Mouse (Mus musculus) forebrain, embryonic 11.5 days (tissue): ENCODE data around the gene Lrp8. TPM values are rescaled to one million over a fixed set of nuclear protein-coding genes. Genes with fewer than 3 reads are reported as not detected.
A peak's percentile ranks its signal among the peaks of the same experiment; 100 is the strongest.

Experiments used
- ATAC-seq: fragments of 200-750 bp; cut with Nextera tagmentation; replicated peaks from 2 replicates; pipeline ENCODE4 v1.8.0; 2017; ENCODE audit warnings: moderate TSS enrichment; ENCODE audit not compliant: low FRiP score
- DNase-seq: peaks from one replicate; pipeline ENCODE4 v3.0.0-alpha.2; 2017; ENCODE audit warnings: low spot score
- H3K27ac ChIP-seq: fragments of 300-500 bp; sonication (generic); 2 replicates; pipeline ENCODE4 v1.5.1; 2014; ENCODE audit warnings: low read depth, low read length
- H3K27me3 ChIP-seq: fragments of 300-500 bp; sonication (generic); 2 replicates; pipeline ENCODE4 v1.6.1; 2014; ENCODE audit warnings: mild to moderate bottlenecking, low read length, mixed read lengths; ENCODE audit not compliant: control insufficient read depth, insufficient read depth
- H3K36me3 ChIP-seq: fragments of 300-500 bp; sonication (generic); 2 replicates; pipeline ENCODE4 v1.6.1; 2014; ENCODE audit warnings: mild to moderate bottlenecking, low read length, moderate library complexity, mixed read lengths; ENCODE audit not compliant: control insufficient read depth, insufficient read depth
- H3K4me1 ChIP-seq: fragments of 300-500 bp; sonication (generic); replicated peaks from 2 replicates; pipeline ENCODE4 v1.6.1; 2014; ENCODE audit warnings: low read length, mixed read lengths; ENCODE audit not compliant: control insufficient read depth, insufficient read depth
- H3K4me2 ChIP-seq: fragments of 300-500 bp; sonication (generic); 2 replicates; pipeline ENCODE4 v1.6.1; 2014; ENCODE audit warnings: low read depth, mild to moderate bottlenecking, low read length, moderate library complexity, mixed read lengths; ENCODE audit not compliant: severe bottlenecking
- H3K4me3 ChIP-seq: fragments of 300-500 bp; sonication (generic); 2 replicates; pipeline ENCODE4 v1.5.1; 2014; ENCODE audit warnings: low read depth, low read length
- H3K9ac ChIP-seq: fragments of 300-500 bp; sonication (generic); 2 replicates; pipeline ENCODE4 v1.6.1; 2014; ENCODE audit warnings: low read length
- H3K9me3 ChIP-seq: fragments of 300-500 bp; sonication (generic); 2 replicates; pipeline ENCODE4 v1.6.1; 2016; ENCODE audit warnings: low read length, mixed read lengths; ENCODE audit not compliant: control insufficient read depth
- WGBS: fragments of 180-500 bp; shearing (Covaris S2); extraction: QIAGEN DNeasy Blood & Tissue Kit; methylation state at CpG from one replicate; pipeline ENCODE4 v1.1.7; 2014; 5-methylcytosine and 5-hydroxymethylcytosine counted together
- polyA plus RNA-seq: library from polyadenylated mRNA; unstranded; fragments of >200 nt; fragmentation: Nextera tagmentation; extraction: Ambion mirVana; gene quantifications from 2 replicates; pipeline ENCODE4 v1.2.1, GENCODE M21; 2014

Lrp8 gene
- polyA plus RNA-seq, 1 experiment from 2014 or later: 33.9 TPM

- Histone ChIP-seq H3K9ac (no peak overlapping the region), H3K4me2 (no peak overlapping the region), H3K4me1 (no peaks in the 10 kb centered on the region), H3K27ac (no peak overlapping the region), H3K4me3 (no peak overlapping the region), H3K36me3 (peaks cover 3% of the 10 kb centered on the region), H3K9me3 (no peaks in the 10 kb centered on the region), H3K27me3 (no peaks in the 10 kb centered on the region)
- DNase-seq (peak; percentile 29), ATAC-seq (no peak)
- 81% methylated on average over 11 of the region's 11 CpGs for WGBS
Measured at GRCm38 (mm10) chr4:107856958-107857686, 55.1 kb downstream of the Lrp8 start.

GRCm38 (mm10) chr4:107858995-107859394 lies 56.9 kb downstream of the Lrp8 start:
- no peak for ATAC-seq
- DNase-seq: no peak

GRCm38 (mm10) chr4:107864866-107865265 lies 62.8 kb downstream of the Lrp8 start:
- Histone ChIP-seq H3K27ac (no peak overlapping the region), H3K27me3 (no peaks in the 10 kb centered on the region), H3K36me3 (peaks cover 6% of the 10 kb centered on the region), H3K4me2 (no peak overlapping the region), H3K4me3 (no peak overlapping the region), H3K9me3 (no peaks in the 10 kb centered on the region), H3K9ac (no peak overlapping the region), H3K4me1 (no peaks in the 10 kb centered on the region)
- DNase-seq (no peak), ATAC-seq (no peak)
- WGBS: 88% methylated on average over 4 of the region's 4 CpGs

More at GRCm38 (mm10) chr4:107858995-107859394, 56.9 kb downstream of the Lrp8 start:
- Histone ChIP-seq H3K36me3 (peaks cover 3% of the 10 kb centered on the region), H3K9me3 (no peaks in the 10 kb centered on the region), H3K4me3 (no peak overlapping the region), H3K4me2 (no peak overlapping the region), H3K4me1 (no peaks in the 10 kb centered on the region), H3K27ac (no peak overlapping the region), H3K9ac (no peak overlapping the region), H3K27me3 (no peaks in the 10 kb centered on the region)
- WGBS: 93% methylated on average over 7 of the region's 7 CpGs

- Histone ChIP-seq H3K4me2 (peak within 1 kb of the TSS; percentile 66), H3K27me3 (no peaks in the 10 kb centered on the region), H3K4me3 (peak within 1 kb of the TSS; percentile 80), H3K4me1 (peaks cover 4% of the 10 kb centered on the region), H3K27ac (no peak within 1 kb of the TSS), H3K9me3 (no peaks in the 10 kb centered on the region), H3K36me3 (peaks cover 3% of the 10 kb centered on the region; the same call in 1 of the 2 replicates), H3K9ac (peak within 1 kb of the TSS; percentile 81)
- WGBS: 3% methylated on average over 48 of the region's 48 CpGs
- peak; percentile 95 for ATAC-seq
- DNase-seq: peak; percentile 97
Measured at GRCm38 (mm10) chr4:107879254-107880050, 77.4 kb downstream of the Lrp8 start, which contains the start of gene Magoh. Magoh (plus strand) TSS chr4:107879755.

- Histone ChIP-seq H3K4me2 (no peak overlapping the region), H3K9ac (no peak overlapping the region), H3K4me1 (peaks cover 4% of the 10 kb centered on the region), H3K9me3 (no peaks in the 10 kb centered on the region), H3K27me3 (no peaks in the 10 kb centered on the region), H3K36me3 (peaks cover 11% of the 10 kb centered on the region; the same call in 1 of the 2 replicates), H3K4me3 (no peak overlapping the region), H3K27ac (no peak overlapping the region)
- ATAC-seq (no peak), DNase-seq (no peak)
- 86% methylated on average over 1 of the region's 1 CpGs for WGBS
Measured at GRCm38 (mm10) chr4:107881631-107882030, 79.6 kb downstream of the Lrp8 start.

- Histone ChIP-seq H3K36me3 (peaks cover 11% of the 10 kb centered on the region; the same call in 1 of the 2 replicates), H3K4me2 (no peak overlapping the region), H3K4me1 (no peaks in the 10 kb centered on the region; the same call in 1 of the 2 replicates), H3K4me3 (no peak overlapping the region), H3K9ac (no peak overlapping the region), H3K27ac (no peak overlapping the region), H3K9me3 (no peaks in the 10 kb centered on the region), H3K27me3 (no peaks in the 10 kb centered on the region)
- no peak for DNase-seq
- 78% methylated on average over 7 of the region's 7 CpGs for whole genome bisulfite sequencing
- no peak for ATAC-seq
Measured at GRCm38 (mm10) chr4:107886371-107886770, 84.3 kb downstream of the Lrp8 start.

GRCm38 (mm10) chr4:107889385-107889730 lies 87.3 kb downstream of the Lrp8 start:
- Histone ChIP-seq H3K4me2 (peak overlapping the region; percentile 78), H3K4me3 (peak overlapping the region; percentile 59), H3K36me3 (peaks cover 8% of the 10 kb centered on the region; the same call in 1 of the 2 replicates), H3K9me3 (no peaks in the 10 kb centered on the region), H3K9ac (peak overlapping the region; percentile 70), H3K4me1 (no peaks in the 10 kb centered on the region; the same call in 1 of the 2 replicates), H3K27ac (peak overlapping the region; percentile 84), H3K27me3 (no peaks in the 10 kb centered on the region)
- ATAC-seq: peak; percentile 45
- 2% methylated on average over 12 of the region's 12 CpGs for WGBS
- DNase-seq: no peak

GRCm38 (mm10) chr4:107889731-107890432 lies 87.8 kb downstream of the Lrp8 start, which contains the start of gene 0610037L13Rik:
0610037L13Rik (plus strand) TSS chr4:107889813.
- H3K9me3 ChIP-seq: no peaks in the 10 kb centered on the region
- ATAC-seq (peak; percentile 95), DNase-seq (peak; percentile 96)
- H3K9ac ChIP-seq: peak within 1 kb of the TSS; percentile 70
- H3K36me3 ChIP-seq: peaks cover 5% of the 10 kb centered on the region; the same call in 1 of the 2 replicates
- H3K4me2 ChIP-seq: peak within 1 kb of the TSS; percentile 78
- no peaks in the 10 kb centered on the region for H3K27me3 ChIP-seq
- H3K4me3 ChIP-seq: peak within 1 kb of the TSS; percentile 59
- H3K27ac ChIP-seq: peak within 1 kb of the TSS; percentile 84
- no peaks in the 10 kb centered on the region; the same call in 1 of the 2 replicates for H3K4me1 ChIP-seq
- 1% methylated on average over 47 of the region's 48 CpGs for WGBS
